Mouse (Mus musculus) naive thymus-derived CD4-positive, alpha-beta T cell, adult 2 months (primary cell): ENCODE results near the gene Epop.
"Not testable (repeated sequence)": the region's sequence is repeated elsewhere in the genome, so short reads cannot be mapped to it uniquely, and the experiment has no call there.

Experiments
- DNase-seq: peaks from one replicate; pipeline ENCODE4 v3.0.0-alpha.2; 2011; ENCODE audit warnings: low read depth

Epop gene

DNA sequence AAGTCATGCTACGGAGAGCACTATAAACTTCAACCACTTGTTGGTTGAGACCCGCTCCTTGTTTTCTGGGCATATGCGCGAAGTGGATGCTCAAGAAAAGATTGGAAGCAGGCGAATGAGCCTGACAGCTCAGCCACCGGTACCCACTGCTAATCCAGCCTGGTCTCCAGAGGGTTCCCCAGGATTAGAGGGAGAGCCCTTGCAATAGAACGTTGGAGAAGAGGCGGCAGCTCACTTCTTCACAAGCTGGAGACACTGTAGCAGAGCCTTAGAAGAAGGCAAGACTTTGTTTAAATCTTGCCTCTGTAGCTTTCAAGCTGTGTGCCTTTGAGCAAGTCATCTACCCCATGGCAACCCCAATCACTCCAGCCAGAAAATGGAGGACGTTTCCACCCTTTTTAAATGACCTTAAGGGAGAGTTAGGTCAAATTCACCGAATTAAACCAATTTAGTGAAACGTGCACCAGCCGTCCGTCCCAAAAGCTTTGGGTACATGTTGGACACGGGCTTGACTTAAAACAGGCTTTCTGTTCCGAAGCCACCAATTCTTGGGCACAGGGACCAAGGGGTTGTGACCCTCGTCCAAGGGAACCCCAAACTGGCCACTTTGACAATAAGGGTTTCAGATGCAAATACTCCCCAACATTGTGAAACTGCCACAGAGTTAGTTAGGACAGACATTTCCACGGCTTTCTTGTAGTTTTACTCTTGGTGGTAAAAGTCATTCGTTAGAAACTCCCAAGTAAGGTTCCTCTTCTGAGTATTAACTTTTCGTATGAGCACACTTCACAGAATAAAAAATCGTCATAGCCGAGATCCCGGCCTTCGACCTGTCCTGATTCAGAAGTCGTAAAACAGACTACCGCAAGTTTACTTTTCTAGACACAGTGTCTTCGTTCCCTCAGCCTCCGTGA is 31.5 kb upstream of the Epop start:
- peak; percentile 63 for DNase-seq

DNA sequence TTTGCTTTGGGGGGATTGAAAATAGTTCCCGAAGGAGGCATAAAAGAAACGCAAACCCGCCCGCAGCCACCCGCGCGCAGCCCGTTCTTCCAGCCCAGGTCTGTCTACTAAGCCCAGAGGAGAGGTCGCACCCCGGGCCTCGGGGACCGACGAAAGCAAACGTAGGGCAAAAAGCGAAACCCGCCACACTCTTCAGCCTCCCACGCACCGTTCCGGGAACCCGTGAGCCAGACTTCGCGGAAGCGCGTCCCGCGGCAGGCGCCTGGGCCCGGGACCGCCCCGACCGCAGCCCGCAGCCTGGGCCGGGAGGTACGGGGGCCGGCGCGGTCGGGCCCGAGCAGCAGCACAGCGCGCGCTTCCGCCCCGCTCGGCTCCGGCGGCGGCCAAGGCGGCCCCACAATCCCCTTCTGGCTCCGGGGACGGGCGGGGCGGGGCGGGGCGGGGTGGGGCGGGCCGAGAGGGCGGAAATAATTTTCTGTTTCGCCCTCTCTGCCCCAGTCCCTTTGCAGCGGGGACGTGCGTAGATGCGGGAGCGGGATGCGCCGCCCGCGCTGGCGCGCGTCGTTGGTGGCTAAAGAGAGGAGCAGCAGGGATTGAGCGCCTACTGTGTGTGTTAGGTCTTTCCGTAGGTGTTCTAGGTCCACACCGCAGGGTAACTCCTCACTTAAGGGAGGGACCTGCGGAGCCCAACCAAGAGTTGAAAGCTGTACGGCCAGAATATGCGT is 30.6 kb upstream of the Epop start:
- peak; percentile 83 for DNase-seq

DNA sequence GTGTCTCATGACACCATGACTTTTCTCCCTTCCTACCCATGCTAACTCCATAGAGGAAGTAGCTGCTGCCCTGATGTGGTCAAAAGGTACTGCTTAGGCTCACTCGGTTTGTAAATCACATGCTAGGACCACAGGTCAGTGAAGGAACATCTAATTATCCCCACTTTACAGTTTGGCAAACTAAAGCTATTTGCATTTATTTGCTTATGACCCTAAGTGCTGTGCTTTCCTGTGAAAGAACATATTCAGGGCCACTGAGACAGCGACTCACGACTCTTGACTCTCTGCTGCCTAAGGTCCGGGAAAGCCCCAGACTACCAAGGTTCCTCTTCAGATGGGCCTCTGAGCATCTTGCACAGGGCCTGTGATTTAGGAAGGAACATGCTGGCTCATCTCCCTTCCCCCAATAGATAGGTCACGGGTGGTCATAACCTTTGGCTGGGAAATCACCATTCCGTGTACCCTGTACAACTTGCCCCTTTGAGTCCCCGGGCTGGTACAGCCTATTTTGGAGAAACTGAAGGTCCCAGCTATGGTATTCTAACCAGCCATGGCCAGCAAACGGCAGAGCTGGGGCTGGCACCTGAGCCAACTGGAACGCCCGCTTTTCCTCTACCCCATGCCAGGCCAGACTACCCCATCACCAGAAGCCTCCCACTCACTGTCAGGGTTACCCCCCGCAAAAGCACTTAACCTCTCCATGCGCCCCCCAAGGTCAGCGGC is 29.9 kb upstream of the Epop start:
- peak; percentile 77 for DNase-seq

DNA sequence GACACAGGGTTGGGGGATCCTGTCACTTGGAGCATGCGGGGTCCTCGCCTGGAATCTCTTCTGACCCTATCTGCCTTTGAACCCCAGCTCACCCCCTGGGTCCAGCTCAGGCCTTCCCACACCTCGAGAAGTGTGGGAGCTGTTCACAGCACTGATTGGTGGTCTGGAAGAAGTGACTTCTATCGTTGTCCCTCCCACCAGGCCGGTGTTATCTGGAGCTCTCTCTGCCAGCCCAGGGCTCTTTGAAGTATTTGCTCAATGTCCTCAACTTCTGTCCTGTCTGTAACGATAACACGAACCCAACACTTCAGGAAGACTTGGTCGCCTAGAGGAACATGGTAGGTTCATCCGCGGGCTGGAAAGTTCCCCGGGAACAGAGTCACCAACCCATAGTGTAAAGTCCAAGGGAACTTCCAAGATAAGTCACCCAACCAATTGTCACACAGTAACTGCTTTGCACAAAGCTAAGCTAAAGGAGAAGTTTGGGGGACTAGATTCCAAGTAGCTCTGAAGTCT is 29.3 kb upstream of the Epop start:
- no peak for DNase-seq

DNA sequence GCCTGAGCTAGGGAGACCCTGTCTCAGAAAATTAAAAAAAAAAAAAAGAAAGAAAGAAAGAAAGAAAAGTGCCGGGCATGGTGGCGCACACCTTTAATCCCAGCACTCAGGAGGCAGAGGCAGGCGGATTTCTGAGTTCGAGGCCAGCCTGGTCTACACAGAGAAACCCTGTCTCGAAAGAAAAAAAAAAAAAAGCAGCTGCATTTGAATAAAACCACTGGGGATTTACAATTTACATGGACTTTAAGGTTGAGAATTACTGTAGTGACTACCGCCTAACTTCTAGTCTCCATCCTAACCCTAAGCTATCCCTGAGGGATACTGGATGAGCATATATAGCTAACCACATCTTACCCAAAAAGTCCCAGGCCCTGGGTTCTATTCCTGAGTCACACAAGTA is 28.5 kb upstream of the Epop start:
- DNase-seq, result not testable (repeated sequence)

DNA sequence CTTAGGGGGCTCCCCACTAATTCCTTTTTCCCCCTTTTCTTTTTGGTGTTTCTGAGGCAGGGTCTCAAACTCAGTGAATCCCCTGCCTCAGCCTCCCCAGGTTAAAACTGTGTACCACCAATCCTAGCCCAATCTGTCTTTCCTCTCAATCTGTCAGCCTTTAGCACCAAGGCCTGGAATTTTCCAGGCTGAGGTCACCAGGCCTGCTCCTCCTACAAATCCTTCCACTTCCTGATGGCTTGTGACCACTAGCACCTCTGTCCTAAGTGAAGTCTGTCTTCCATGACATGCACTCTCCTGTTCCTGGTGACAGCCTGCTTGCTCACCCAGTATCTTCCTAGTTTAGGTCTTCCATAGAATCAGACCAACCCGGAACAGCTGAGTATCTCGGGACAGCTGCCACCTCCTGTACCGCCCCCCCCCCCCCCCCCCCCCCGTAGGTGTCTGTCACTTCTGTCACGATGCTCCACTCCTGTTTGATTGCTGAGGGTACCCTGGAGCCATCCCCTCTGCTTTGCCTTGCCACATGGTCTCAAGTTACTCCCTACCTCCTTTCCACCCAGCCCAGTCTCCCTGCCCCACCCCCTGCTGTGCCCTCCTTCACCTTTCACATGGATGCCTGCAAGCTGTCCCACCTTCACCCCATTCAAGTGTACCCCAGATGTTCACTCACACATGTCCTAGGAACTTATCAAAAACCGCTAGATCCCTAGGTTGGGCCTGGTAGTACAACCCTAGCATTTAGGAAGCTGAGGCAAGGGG is 27.9 kb upstream of the Epop start:
- DNase-seq, result no peak

DNA sequence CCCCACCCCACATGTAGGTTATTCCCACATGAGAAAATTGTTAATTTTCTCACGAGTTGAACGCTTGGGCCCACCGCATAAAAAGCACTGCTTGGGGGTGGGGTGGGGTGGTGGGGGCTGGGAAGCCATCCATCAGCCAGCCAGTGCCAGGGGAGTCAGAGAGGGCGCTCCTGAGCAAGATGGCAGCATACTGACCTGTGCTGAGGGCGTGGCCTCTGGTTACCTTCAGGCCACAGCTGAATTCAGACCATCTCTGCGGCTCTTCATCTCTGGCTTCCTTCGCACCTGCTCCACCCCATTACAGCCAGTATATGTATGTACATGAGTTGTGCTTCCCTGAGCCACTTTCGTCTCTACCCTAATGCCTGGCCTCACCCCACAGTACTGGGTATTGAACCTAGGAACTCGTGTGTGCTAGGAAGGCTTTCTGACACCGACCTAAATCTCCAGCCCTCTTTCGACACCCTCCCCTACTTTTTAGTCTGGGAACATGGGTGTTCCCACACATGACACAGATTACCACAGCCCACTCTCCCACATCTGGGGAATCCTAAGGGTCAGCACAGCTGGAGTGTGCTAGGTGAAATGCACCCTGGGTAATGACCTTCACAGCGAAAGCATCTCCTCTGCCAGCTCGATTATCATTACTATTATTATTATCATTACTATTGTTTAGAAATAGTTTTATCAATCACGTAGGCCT is 26.9 kb upstream of the Epop start:
- DNase-seq, result no peak

DNA sequence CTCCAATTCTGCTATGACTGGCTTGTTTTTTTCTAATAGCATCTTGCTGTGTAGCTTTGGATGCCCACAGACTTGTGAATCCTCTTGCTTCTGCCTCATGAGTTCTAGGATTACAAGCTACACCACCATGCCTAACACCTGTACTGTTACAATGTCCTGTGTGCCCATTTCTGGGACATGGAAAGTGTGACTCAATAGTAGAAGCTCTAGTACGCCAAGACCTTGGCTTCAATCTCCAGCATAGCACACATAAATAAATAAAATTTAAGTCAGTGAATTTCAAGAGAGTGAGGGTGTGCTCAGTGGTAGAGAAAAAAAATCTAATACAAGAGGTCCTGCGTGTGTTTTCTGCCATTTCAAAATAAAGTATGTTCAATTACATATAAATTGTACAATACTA is 24.7 kb upstream of the Epop start:
- no peak for DNase-seq

DNA sequence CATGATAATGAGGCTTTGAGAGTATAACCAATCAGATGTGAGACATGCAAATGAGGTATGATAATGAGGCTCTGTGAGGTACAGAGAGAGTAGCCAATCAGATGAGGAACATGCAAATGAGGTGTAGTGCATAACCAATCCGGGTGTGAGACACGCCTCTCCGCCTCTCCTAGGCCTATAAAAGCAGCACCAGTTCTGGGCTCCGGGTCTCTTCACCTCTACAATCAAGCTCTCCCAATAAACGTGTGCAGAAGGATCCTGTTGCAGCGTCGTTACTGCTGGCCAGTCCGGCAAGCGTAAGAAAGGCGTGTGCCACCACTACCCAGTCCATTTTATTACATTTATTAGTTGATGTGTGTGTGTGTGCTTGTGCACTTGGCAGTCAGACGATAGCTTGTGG is 23.9 kb upstream of the Epop start:
- DNase-seq, result not testable (repeated sequence)

DNA sequence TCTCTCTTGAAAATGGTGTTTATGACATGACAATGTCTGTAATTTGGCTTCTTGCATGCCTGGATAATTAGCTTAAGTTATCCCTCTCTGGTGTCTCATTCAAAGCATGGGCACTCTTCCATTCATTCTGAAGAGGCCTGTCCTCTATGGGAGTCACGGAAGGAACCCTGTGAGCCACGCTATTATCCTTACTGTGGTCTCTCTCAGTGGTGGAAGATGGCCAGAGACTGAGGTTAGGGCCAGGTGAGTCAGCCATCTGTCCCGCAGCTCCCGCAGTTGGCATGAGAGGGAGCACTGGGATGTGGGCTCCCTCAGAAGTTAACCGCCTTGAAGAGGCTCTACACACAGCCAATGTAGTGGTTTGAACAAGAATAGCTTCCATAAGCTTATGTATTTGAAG is 20.8 kb upstream of the Epop start:
- no peak for DNase-seq

DNA sequence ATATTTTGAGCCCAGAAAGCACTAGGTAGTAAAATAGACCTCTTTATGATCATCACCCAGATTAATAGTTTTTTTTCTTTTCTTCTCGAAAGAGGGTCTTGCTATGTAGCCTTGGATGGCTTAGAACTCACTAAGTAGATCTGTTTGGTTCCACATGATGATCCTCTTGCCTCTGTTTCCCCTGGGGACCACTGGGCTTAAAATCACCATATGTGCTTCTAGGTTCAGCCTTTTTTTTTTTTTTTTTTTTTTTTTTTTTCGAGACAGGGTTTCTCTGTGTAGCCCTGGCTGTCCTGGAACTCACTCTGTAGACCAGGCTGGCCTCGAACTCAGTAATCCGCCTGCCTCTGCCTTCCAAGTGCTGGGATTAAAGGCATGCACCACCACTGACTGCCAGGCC is 19.0 kb upstream of the Epop start:
- not testable (repeated sequence) for DNase-seq

DNA sequence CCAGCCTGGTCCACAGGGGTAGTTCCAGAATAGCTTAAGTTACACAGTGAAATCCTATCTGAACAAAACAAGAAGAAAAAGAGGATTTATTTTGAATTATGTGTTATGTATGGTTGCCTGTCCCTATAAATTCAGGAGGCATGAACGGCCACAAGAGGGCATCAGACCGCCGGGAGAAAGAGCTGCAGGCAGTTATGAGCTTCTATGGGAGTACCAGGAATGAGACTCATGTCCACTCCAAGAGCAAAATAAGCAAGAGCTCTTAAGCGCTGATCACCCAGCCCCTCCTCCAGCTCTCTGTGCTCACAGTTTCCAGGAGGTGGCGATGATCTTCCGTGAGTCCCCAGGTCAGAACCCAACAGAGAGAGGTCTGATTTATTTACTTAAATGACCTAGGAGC is 15.3 kb upstream of the Epop start:
- peak; percentile 83 for DNase-seq

DNA sequence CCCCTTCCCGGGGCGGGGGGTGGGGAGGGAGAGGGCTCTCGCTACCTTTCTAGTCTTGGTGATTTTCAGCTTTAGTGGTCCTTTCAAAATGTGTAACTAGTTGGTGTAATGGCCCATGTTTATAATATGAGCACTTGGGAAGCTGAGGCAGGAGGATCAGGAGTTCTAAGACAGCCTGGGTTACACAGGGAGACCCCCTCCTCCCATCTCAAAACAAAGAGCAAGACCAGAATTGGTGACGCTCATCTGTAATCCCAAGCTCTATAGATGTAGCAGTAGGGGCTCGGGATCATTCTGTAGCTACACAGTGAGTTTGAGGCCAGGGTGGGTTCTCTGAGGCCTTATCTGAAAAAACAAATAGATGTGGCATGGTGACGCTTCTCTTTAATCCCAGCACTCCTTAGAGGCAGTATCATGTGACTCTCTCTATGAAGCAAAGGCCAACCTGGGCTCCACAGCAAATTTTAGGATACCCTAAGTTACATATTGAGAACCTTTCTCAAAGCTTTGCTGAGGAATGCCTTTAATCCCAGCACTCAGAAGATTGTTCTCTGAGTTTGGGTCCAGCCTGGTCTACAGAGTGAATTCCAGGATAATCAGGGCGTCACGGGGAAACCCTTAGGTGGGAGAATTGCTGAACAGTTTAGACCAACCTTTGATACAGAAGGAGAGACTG is 14.0 kb upstream of the Epop start:
- no peak for DNase-seq

DNA sequence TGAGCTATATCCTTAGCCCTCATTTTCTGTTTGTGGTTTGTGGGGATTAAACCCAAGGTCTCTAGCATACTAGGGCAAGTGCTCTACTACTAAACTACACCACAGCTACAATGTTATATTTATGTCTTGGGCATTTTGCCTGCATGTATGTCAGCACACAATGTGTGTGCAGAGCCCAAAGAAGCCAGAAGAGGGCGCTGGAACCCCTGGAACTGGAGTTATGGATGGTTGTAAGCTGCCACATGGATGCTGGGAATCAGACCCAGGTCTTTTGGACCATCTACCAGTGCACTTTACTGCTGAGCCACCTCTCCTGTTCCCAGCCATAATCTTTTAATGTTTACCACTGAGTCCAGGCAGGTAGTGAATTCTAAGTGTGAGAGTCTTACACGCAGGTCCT is 13.2 kb upstream of the Epop start:
- no peak for DNase-seq

DNA sequence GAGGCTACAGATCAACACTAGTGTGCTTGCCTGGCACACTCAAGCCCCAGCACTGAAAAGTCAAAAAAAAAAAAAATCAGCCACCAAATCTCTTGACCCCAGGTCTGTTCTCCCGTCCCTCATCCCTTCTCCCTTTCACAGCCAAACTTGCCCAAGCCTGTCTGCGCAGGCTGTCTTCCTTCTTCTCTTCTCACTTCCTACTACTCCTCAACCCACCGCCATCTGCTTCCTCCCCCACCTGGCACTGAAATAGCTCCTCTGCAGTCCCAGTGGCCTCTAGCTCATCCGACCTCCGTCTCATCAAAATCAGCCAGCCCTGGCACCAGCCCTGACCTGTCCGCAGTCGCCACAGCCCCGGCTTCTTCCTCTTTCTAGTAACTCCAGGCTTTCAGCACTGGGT is 12.2 kb upstream of the Epop start:
- DNase-seq, result no peak

DNA sequence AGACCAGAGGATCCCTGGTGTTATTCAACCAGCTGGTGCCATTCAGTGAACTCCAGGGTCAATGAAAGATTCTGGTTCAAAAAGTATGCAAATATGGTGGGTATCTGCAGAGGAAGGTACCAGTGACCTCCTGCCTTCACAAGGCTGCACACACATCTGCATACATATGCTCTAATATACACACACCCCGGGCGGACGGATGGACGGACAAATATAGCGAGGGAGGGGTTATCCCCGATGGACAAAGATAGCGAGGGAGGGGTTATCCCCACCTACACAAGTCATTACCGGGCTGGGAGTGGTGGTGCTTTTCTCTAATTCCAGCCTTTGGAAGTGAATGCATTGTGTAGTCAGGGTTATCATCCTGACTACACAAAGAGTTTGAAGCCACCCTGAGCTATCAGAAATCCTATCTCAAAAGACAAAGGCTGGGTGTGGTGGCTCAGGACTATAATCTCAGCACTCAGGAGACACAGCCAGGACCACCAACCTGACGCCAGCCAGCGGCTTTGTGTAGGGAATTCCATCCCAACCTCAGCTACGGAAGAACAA is 6.0 kb upstream of the Epop start:
- DNase-seq, result no peak

DNA sequence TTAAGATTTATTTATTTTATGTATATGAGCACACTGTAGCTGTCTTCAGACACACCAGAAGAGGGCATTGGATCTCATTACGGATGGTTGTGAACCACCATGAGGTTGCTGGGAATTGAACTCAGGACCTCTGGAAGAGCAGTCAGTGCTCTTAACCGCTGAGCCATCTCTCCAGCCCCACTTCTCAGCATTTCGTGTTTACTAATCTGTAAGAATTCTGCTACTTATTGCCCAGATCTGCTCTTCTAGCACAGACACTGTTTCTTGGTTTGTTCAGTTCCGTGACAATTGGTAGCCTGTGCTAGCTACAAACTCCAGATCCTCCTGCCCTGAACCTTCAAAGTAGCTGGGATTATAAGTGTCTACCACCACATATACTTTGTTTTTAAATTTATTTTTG is 2.9 kb upstream of the Epop start:
- DNase-seq, result not testable (repeated sequence)

DNA sequence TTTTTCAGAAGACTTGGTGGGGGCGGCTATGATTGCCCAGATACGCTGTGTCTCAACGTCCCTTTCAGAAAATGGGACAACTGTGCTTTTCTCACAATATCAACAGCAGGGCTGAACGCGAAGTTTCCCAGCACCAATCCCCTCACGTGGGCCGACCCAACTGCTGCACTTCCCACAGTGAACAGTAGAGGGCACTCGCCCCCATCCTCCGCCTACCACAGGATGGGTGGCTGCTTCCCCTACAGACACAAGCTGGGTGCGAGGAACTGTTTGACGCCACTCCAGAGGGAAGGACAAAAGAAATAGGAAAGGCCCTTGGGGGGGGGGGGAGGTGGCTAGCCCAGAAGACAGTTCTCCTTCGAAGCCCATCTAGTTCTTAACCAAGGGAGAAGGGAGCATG is 2.4 kb upstream of the Epop start:
- peak; percentile 93 for DNase-seq

DNA sequence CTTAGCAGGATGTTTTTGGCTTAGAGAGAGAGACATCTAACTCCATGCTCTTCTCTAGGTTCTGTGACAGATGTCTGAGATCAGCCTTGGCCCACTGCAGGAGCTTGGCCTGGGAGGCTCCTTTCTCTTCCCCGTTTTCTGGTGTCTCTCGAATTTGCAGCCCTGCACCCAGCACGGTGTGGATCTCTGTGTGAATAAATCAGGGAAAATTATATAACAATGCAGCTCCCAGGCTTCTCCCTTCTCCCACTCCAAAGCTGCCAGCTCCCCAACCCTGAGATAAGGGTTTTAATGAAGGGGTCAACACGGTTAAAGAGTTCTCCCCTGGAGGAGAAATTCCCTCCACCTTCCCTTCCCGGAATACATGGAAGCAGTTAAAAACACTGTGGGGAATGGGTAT is 2.0 kb upstream of the Epop start:
- DNase-seq, result no peak

DNA sequence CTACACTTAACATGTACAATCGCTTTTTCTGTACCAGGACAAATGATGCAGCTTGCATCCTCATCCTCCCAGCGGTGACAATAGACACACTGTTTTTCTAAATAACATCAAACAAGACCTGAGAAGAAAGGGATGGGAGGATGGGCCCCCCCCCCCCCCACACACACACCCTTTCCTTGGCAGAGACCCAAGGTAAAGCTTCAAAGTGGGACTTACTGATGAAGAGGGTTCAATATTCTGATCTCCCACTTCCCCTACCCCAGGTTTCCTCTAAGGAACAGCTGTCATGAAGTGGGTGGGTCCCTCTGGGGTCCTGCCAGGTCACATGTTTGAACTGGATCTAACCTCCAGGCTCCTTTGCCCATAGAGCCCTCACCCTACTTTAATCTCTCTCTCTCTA is 1.5 kb upstream of the Epop start:
- peak; percentile 72 for DNase-seq
